Mouse (Mus musculus): ENCODE data around the gene Amigo2.

- TF ChIP-seq CTCF (IDR thresholded peaks at IDR 0.05; ENCODE audit: borderline replicate concordance, control insufficient read depth, extremely low read depth, insufficient read depth, low read length, poor library complexity) (no peak), POLR2A (IDR thresholded peaks at IDR 0.05; ENCODE audit: control insufficient read depth, extremely low read depth, insufficient read depth, low read length, poor library complexity) (no peak)
Measured at GRCm38 (mm10) chr15:97223431-97223830, 23.7 kb downstream of the Amigo2 start.

Measured in thymus, adult 2 months (tissue).